Mouse (Mus musculus): ENCODE measurements around the gene Slc5a10. TPM values are rescaled to one million over a fixed set of nuclear protein-coding genes. Genes with fewer than 3 reads are reported as not detected.
"Not testable (repeated sequence)": the region's sequence is repeated elsewhere in the genome, so short reads cannot be mapped to it uniquely, and the experiment has no call there.

The Slc5a10 gene
- polyA plus RNA-seq, 1 experiment from 2014 or later: 0.13 TPM

DNA sequence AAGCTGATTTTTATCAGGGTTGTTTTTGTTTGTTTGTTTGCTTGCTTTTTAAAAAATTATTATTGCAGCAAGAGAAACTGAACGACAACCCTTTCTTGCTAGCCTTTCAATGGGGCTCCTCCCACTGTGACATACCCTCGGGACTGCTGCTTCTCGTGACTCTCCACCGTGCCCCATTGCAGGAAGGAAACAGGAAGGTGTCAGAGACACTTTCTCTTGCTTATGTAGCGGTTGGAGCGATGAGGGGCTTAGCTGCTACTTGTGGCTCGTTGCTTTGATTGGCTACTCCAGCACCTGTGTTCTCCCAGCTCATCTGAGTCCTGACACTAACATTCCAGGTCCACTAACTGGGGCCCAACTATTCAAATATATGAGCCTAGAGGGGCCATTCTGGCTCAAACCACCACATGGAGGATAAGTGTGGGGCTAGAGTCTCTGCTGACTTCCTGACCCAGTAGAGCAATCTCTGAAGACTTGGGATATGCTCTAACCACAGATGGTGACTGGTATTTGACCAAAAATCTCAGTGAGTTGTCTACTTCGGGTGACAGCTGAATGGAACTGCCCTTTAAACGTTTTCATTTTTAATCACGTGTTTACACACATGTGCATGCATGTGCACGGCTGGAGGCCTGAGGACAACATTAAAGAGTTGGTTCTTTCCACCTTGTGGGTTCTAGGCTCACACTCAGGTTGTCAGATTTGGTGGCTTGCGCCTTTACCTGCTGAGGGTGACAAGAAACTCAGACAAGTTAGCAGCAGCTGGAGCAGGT is 81.7 kb downstream of the Slc5a10 start:
- H3K4me2 ChIP-seq (replicated peaks; ENCODE audit: low read depth): no peak overlapping the region
- no peak overlapping the region for H3K27ac ChIP-seq (ENCODE audit: low read depth, low read length)
- 74% methylated on average over 12 of the region's 12 CpGs for WGBS
- peaks cover 7% of the 10 kb centered on the region; the same call in 1 of the 2 replicates for H3K4me1 ChIP-seq (replicated peaks; ENCODE audit: control insufficient read depth, insufficient read depth, low read length)
- no peaks in the 10 kb centered on the region for H3K27me3 ChIP-seq (replicated peaks; ENCODE audit: control insufficient read depth, insufficient read depth, low read length)
- no peak for ATAC-seq
- H3K4me3 ChIP-seq (ENCODE audit: low read depth, low read length): no peak overlapping the region
- TF ChIP-seq CTCF (IDR thresholded peaks at IDR 0.05; ENCODE audit: low read depth): no peak
- H3K36me3 ChIP-seq (ENCODE audit: control insufficient read depth, insufficient read depth): no peaks in the 10 kb centered on the region
- H3K9ac ChIP-seq (ENCODE audit: low read depth, low read length): no peak overlapping the region
- no peaks in the 10 kb centered on the region for H3K9me3 ChIP-seq (ENCODE audit: control insufficient read depth)

GRCm38 (mm10) chr11:61637856-61638255 is 82.8 kb downstream of the Slc5a10 start:
- no peak overlapping the region for H3K4me2 ChIP-seq (replicated peaks; ENCODE audit: low read depth)
- no peaks in the 10 kb centered on the region for H3K9me3 ChIP-seq (ENCODE audit: control insufficient read depth)
- no peak overlapping the region for H3K27ac ChIP-seq (ENCODE audit: low read depth, low read length)
- ATAC-seq: no peak
- no peaks in the 10 kb centered on the region for H3K36me3 ChIP-seq (ENCODE audit: control insufficient read depth, insufficient read depth)
- no peak overlapping the region for H3K4me3 ChIP-seq (ENCODE audit: low read depth, low read length)
- 0 out of 2 replicates have a peak, but pooled peaks cover 2% of the 10 kb centered on the region for H3K4me1 ChIP-seq (replicated peaks; ENCODE audit: control insufficient read depth, insufficient read depth, low read length)
- no peaks in the 10 kb centered on the region for H3K27me3 ChIP-seq (replicated peaks; ENCODE audit: control insufficient read depth, insufficient read depth, low read length)
- WGBS: 89% methylated on average over 3 of the region's 3 CpGs
- TF ChIP-seq CTCF (IDR thresholded peaks at IDR 0.05; ENCODE audit: low read depth): no peak
- H3K9ac ChIP-seq (ENCODE audit: low read depth, low read length): no peak overlapping the region

GRCm38 (mm10) chr11:61637413-61637812 is 83.2 kb downstream of the Slc5a10 start:
- Histone ChIP-seq H3K27me3 (replicated peaks; ENCODE audit: control insufficient read depth, insufficient read depth, low read length) (no peaks in the 10 kb centered on the region), H3K36me3 (ENCODE audit: control insufficient read depth, insufficient read depth) (no peaks in the 10 kb centered on the region), H3K9ac (ENCODE audit: low read depth, low read length) (no peak overlapping the region), H3K4me2 (replicated peaks; ENCODE audit: low read depth) (no peak overlapping the region), H3K27ac (ENCODE audit: low read depth, low read length) (no peak overlapping the region), H3K4me3 (ENCODE audit: low read depth, low read length) (no peak overlapping the region), H3K4me1 (replicated peaks; ENCODE audit: control insufficient read depth, insufficient read depth, low read length) (no peaks in the 10 kb centered on the region), H3K9me3 (ENCODE audit: control insufficient read depth) (no peaks in the 10 kb centered on the region)
- 54% methylated on average over 1 of the region's 1 CpGs for WGBS
- ATAC-seq: no peak
- TF ChIP-seq CTCF (IDR thresholded peaks at IDR 0.05; ENCODE audit: low read depth): peak; percentile 42

DNA sequence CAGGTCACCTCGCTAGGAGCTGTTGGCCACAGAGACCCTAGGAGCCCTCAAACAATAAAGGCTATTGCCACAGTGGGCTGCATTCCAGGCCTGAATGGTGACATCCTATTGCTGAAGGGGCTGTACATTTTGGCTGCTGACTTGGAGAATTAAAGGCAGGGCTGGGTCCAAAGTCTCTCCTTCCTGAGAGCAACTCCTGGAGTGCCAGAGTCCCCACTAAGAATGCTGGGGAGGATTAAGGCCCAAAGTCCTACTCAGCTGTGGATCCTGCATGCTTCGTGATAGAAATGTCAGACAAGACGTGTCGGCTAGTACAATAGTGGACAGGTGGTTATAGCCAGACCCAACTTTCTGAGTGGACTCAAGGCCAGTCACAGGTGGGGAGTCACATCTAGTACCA is 84.3 kb downstream of the Slc5a10 start:
- ATAC-seq: peak; percentile 74
- H3K36me3 ChIP-seq (ENCODE audit: control insufficient read depth, insufficient read depth); H3K4me2 ChIP-seq (replicated peaks; ENCODE audit: low read depth); H3K9me3 ChIP-seq (ENCODE audit: control insufficient read depth); H3K4me1 ChIP-seq (replicated peaks; ENCODE audit: control insufficient read depth, insufficient read depth, low read length); H3K9ac ChIP-seq (ENCODE audit: low read depth, low read length); H3K27me3 ChIP-seq (replicated peaks; ENCODE audit: control insufficient read depth, insufficient read depth, low read length); H3K27ac ChIP-seq (ENCODE audit: low read depth, low read length); H3K4me3 ChIP-seq (ENCODE audit: low read depth, low read length): not testable (repeated sequence)
- WGBS: 58% methylated on average over 3 of the region's 4 CpGs

- H3K27me3 ChIP-seq (replicated peaks; ENCODE audit: control insufficient read depth, insufficient read depth, low read length): no peaks in the 10 kb centered on the region
- no peaks in the 10 kb centered on the region for H3K9me3 ChIP-seq (ENCODE audit: control insufficient read depth)
- 0 out of 2 replicates have a peak, but pooled peaks have one; percentile 57 for ATAC-seq
- no peak overlapping the region for H3K4me2 ChIP-seq (replicated peaks; ENCODE audit: low read depth)
- H3K27ac ChIP-seq (ENCODE audit: low read depth, low read length): no peak overlapping the region
- no peaks in the 10 kb centered on the region for H3K4me1 ChIP-seq (replicated peaks; ENCODE audit: control insufficient read depth, insufficient read depth, low read length)
- H3K9ac ChIP-seq (ENCODE audit: low read depth, low read length): no peak overlapping the region
- 56% methylated on average over 3 of the region's 3 CpGs for WGBS
- H3K36me3 ChIP-seq (ENCODE audit: control insufficient read depth, insufficient read depth): no peaks in the 10 kb centered on the region
- no peak overlapping the region for H3K4me3 ChIP-seq (ENCODE audit: low read depth, low read length)
- TF ChIP-seq CTCF (IDR thresholded peaks at IDR 0.05; ENCODE audit: low read depth): peak; percentile 72
Observed at GRCm38 (mm10) chr11:61629621-61630020, 91.0 kb downstream of the Slc5a10 start.

- H3K9ac ChIP-seq (ENCODE audit: low read depth, low read length): no peak overlapping the region
- H3K27me3 ChIP-seq (replicated peaks; ENCODE audit: control insufficient read depth, insufficient read depth, low read length): no peaks in the 10 kb centered on the region
- no peak for ATAC-seq
- no peak overlapping the region for H3K27ac ChIP-seq (ENCODE audit: low read depth, low read length)
- no peak for TF ChIP-seq CTCF (IDR thresholded peaks at IDR 0.05; ENCODE audit: low read depth)
- no peaks in the 10 kb centered on the region for H3K36me3 ChIP-seq (ENCODE audit: control insufficient read depth, insufficient read depth)
- H3K4me3 ChIP-seq (ENCODE audit: low read depth, low read length): no peak overlapping the region
- no peak overlapping the region for H3K4me2 ChIP-seq (replicated peaks; ENCODE audit: low read depth)
- H3K9me3 ChIP-seq (ENCODE audit: control insufficient read depth): no peaks in the 10 kb centered on the region
- H3K4me1 ChIP-seq (replicated peaks; ENCODE audit: control insufficient read depth, insufficient read depth, low read length): no peaks in the 10 kb centered on the region
- 95% methylated on average over 1 of the region's 1 CpGs for WGBS
Observed at GRCm38 (mm10) chr11:61626509-61626908, 94.1 kb downstream of the Slc5a10 start.
